Mouse (Mus musculus): ENCODE results near the gene 4933411K16Rik. TPM values are rescaled to one million over a fixed set of nuclear protein-coding genes. Genes with fewer than 3 reads are reported as not detected.

4933411K16Rik gene
- polyA plus RNA-seq, 1 experiment from 2014 or later, result not detected

DNA sequence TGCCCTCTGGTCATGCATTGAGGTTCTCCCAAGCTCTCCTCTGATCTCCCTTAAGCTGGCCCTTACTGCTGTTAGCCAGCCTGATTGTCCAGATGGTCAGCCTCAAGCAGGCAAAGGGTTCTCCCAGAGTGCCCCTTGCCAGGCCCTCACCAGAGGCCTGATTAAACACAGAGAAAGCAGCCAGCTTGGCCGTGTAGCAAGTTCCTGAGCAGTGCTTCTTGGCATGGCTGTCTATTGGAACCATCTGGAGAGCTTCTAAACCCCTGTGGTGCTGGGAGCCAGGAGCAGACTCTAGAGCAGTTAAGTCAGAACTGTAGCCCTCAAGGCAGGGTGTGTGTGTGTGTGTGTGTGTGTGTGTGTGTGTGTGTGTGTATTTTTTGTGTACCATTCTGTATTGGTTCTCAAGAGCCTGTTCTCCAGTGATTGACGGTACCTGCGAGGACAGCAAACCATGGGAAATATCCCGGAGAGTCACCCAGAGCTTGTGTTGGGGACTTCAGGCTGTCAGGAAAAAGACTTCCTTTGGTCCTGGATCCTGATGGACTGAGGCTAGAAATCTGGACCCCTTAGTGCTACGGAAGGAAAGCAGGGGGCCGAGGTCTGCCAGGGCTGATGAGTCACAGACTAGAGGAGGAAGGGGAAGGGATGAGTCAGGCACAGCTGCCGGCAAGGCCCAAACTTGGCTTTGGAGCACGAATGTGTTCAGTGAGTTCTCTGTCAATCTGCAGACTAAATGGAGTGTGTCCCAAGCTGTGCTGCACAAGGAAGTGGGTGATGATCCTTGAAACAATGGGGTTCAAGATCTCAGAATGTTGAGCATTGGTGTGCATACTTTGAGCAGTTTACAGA is 34.4 kb upstream of the 4933411K16Rik start:
- ATAC-seq (ENCODE audit: low FRiP score, low TSS enrichment) (peak; percentile 73; the same call in 1 of the 2 replicates), DNase-seq (ENCODE audit: low spot score) (peak; percentile 38)
- TF ChIP-seq CTCF (IDR thresholded peaks at IDR 0.05; ENCODE audit: low read depth) (no peak), EP300 (optimal IDR thresholded peaks at IDR 0.05) (no peak)
- no peak overlapping the region for H3K4me3 ChIP-seq (ENCODE audit: low read depth, low read length)
- H3K4me1 ChIP-seq (replicated peaks; ENCODE audit: control insufficient read depth, insufficient read depth), result peaks cover 15% of the 10 kb centered on the region
- H3K4me2 ChIP-seq (replicated peaks; ENCODE audit: low read depth), result no peak overlapping the region; the same call in 1 of the 2 replicates
- H3K9me3 ChIP-seq (ENCODE audit: control insufficient read depth, low read length), result no peaks in the 10 kb centered on the region
- H3K36me3 ChIP-seq (ENCODE audit: control insufficient read depth, insufficient read depth, low read length), result no peaks in the 10 kb centered on the region
- H3K9ac ChIP-seq (ENCODE audit: low read length), result peak overlapping the region; percentile 18; the same call in 1 of the 2 replicates
- H3K27ac ChIP-seq (replicated peaks), result peak overlapping the region; percentile 89
- H3K27me3 ChIP-seq (ENCODE audit: control insufficient read depth, insufficient read depth, low read length), result no peaks in the 10 kb centered on the region
- WGBS, result 34% methylated on average over 8 of the region's 8 CpGs

DNA sequence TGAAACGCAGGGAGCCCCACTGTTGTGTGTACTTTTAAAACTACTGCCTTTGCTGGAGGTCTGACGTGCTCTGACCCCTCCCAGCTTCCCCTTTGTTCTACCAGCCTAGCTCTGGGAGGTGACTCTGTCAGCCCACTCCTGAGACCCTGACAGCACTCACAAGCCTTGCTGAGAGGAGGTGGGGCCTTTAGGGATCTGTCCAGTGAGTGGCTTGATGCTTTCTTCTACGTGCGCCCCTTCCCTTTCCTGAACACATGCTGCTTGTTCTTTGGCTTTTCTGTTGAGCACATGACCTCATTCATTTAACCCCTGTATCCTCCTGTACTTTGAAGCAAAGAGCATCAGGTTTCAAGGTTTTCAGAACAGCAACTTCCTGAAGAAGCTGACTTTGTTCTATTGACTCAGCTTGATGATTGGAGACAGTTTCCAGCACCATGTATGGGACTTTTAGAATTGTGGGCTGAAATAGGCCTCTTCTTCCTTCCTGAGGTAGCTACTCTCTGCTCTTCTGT is 33.0 kb upstream of the 4933411K16Rik start:
- Histone ChIP-seq H3K27me3 (ENCODE audit: control insufficient read depth, insufficient read depth, low read length) (no peaks in the 10 kb centered on the region), H3K9me3 (ENCODE audit: control insufficient read depth, low read length) (no peaks in the 10 kb centered on the region), H3K4me1 (replicated peaks; ENCODE audit: control insufficient read depth, insufficient read depth) (peaks cover 15% of the 10 kb centered on the region), H3K36me3 (ENCODE audit: control insufficient read depth, insufficient read depth, low read length) (no peaks in the 10 kb centered on the region), H3K9ac (ENCODE audit: low read length) (no peak overlapping the region), H3K4me2 (replicated peaks; ENCODE audit: low read depth) (no peak overlapping the region), H3K27ac (replicated peaks) (peak overlapping the region; percentile 89), H3K4me3 (ENCODE audit: low read depth, low read length) (no peak overlapping the region)
- ATAC-seq (ENCODE audit: low FRiP score, low TSS enrichment) (no peak), DNase-seq (ENCODE audit: low spot score) (no peak)
- 47% methylated on average over 4 of the region's 4 CpGs for WGBS
- TF ChIP-seq CTCF (IDR thresholded peaks at IDR 0.05; ENCODE audit: low read depth) (no peak), EP300 (optimal IDR thresholded peaks at IDR 0.05) (no peak)

DNA sequence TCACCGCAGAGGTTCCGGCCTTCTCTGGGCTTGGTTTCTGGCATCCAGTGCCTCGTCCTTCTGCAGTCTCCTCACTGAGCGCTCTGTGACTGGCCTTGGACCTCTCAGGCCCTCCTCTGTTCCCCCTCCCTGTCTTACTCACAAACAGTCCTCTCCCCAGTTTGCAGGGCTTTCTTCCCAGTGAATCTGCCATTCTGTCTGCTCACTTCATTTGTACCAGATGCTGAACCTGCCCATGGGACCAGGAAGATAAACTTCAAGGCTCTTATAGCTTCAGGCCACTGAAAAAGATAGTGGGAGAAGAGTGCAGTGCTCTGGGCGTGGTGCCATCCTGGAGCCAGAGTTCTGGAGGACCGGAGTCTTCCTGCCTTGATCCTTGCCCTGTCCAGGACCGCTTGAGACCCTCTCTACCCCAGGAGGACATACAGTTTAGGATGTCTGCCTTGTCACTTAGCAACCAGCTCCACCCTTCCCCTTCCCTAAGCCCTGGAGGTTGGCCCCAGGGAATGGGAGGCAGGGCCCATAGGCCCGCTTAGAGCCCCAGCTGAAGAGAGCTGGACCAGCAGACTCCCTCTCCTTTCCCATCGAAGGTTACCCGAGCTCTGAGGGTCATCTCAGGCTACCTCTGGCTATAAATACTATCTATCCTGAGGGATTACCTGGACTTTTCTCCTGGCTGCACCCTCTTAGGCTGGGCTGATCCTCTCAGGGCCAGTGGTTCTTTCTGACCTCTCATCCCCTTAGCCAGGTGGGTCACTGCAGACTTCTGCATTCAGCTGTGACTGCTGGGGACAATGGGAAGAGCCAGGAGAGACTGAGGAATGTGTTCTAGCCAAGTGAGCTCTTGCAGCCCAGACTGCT is 30.1 kb upstream of the 4933411K16Rik start:
- H3K9me3 ChIP-seq (ENCODE audit: control insufficient read depth, low read length), result no peaks in the 10 kb centered on the region
- ATAC-seq (ENCODE audit: low FRiP score, low TSS enrichment) (no peak), DNase-seq (ENCODE audit: low spot score) (no peak)
- H3K4me2 ChIP-seq (replicated peaks; ENCODE audit: low read depth), result no peak overlapping the region
- H3K4me1 ChIP-seq (replicated peaks; ENCODE audit: control insufficient read depth, insufficient read depth), result peaks cover 12% of the 10 kb centered on the region
- H3K4me3 ChIP-seq (ENCODE audit: low read depth, low read length), result no peak overlapping the region
- H3K27ac ChIP-seq (replicated peaks), result peak overlapping the region; percentile 30
- H3K27me3 ChIP-seq (ENCODE audit: control insufficient read depth, insufficient read depth, low read length), result no peaks in the 10 kb centered on the region
- H3K9ac ChIP-seq (ENCODE audit: low read length), result no peak overlapping the region
- 64% methylated on average over 10 of the region's 10 CpGs for WGBS
- no peaks in the 10 kb centered on the region for H3K36me3 ChIP-seq (ENCODE audit: control insufficient read depth, insufficient read depth, low read length)
- TF ChIP-seq CTCF (IDR thresholded peaks at IDR 0.05; ENCODE audit: low read depth) (no peak), EP300 (optimal IDR thresholded peaks at IDR 0.05) (no peak)

DNA sequence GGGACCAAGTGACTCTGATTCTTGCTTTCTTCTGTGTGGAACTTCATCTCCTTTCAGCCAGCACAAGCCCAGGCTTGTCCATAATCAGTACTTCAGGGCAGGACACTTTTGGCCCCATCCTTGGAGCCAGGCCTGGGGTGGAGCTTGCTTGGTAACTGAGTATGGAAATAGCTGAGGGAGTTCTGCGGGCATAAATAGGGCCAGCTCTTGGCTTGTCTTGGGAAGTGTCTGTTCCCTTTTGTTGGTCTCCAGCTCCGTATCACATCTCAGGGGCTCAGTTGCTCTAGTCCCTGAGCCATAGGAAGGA is 29.6 kb upstream of the 4933411K16Rik start:
- peak overlapping the region; percentile 35; the same call in 1 of the 2 replicates for H3K27ac ChIP-seq (replicated peaks)
- H3K36me3 ChIP-seq (ENCODE audit: control insufficient read depth, insufficient read depth, low read length), result no peaks in the 10 kb centered on the region
- H3K4me3 ChIP-seq (ENCODE audit: low read depth, low read length), result no peak overlapping the region
- peaks cover 7% of the 10 kb centered on the region for H3K4me1 ChIP-seq (replicated peaks; ENCODE audit: control insufficient read depth, insufficient read depth)
- no peaks in the 10 kb centered on the region for H3K27me3 ChIP-seq (ENCODE audit: control insufficient read depth, insufficient read depth, low read length)
- DNase-seq (ENCODE audit: low spot score), result no peak
- ATAC-seq (ENCODE audit: low FRiP score, low TSS enrichment), result no peak
- H3K9ac ChIP-seq (ENCODE audit: low read length), result no peak overlapping the region
- H3K9me3 ChIP-seq (ENCODE audit: control insufficient read depth, low read length), result no peaks in the 10 kb centered on the region
- no peak overlapping the region for H3K4me2 ChIP-seq (replicated peaks; ENCODE audit: low read depth)
- 50% methylated on average over 2 of the region's 2 CpGs for whole genome bisulfite sequencing
- TF ChIP-seq CTCF (IDR thresholded peaks at IDR 0.05; ENCODE audit: low read depth), result no peak
- no peak for TF ChIP-seq EP300 (optimal IDR thresholded peaks at IDR 0.05)

DNA sequence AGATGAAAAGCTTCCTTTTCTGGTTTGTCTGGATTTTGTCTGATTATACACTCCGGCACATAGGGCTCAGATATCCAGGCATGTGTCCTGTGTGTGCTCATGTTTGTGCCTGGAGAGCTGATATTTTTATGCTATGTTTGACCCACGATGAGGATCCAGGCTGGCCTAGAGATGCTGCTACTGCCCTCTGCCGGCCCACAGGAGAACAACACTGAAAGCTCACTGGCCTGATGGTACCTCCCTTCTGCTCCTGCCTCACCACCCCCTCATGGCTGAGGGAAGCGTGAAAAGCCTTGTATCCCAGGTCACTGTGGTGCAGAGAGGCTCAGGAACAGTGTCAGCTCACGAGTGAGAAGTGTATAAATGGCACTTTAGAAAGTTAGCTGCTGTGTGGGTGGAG is 25.9 kb upstream of the 4933411K16Rik start:
- ATAC-seq (ENCODE audit: low FRiP score, low TSS enrichment), result peak; percentile 80

More for the DNA sequence above, 25.9 kb upstream of the 4933411K16Rik start:
- Histone ChIP-seq H3K9ac (ENCODE audit: low read length) (no peak overlapping the region), H3K4me2 (replicated peaks; ENCODE audit: low read depth) (no peak overlapping the region), H3K36me3 (ENCODE audit: control insufficient read depth, insufficient read depth, low read length) (no peaks in the 10 kb centered on the region), H3K27ac (replicated peaks) (no peak overlapping the region), H3K4me3 (ENCODE audit: low read depth, low read length) (no peak overlapping the region), H3K27me3 (ENCODE audit: control insufficient read depth, insufficient read depth, low read length) (no peaks in the 10 kb centered on the region), H3K9me3 (ENCODE audit: control insufficient read depth, low read length) (no peaks in the 10 kb centered on the region), H3K4me1 (replicated peaks; ENCODE audit: control insufficient read depth, insufficient read depth) (0 out of 2 replicates have a peak, but pooled peaks cover 3% of the 10 kb centered on the region)
- peak; percentile 99 for TF ChIP-seq CTCF (IDR thresholded peaks at IDR 0.05; ENCODE audit: low read depth)
- TF ChIP-seq EP300 (optimal IDR thresholded peaks at IDR 0.05), result no peak
- 4% methylated on average over 5 of the region's 5 CpGs for WGBS
- peak; percentile 80 for DNase-seq (ENCODE audit: low spot score)

All from stomach, postnatal 0 days (tissue).